Mouse (Mus musculus): ENCODE data around the gene Actr5.

Gene Actr5

DNA sequence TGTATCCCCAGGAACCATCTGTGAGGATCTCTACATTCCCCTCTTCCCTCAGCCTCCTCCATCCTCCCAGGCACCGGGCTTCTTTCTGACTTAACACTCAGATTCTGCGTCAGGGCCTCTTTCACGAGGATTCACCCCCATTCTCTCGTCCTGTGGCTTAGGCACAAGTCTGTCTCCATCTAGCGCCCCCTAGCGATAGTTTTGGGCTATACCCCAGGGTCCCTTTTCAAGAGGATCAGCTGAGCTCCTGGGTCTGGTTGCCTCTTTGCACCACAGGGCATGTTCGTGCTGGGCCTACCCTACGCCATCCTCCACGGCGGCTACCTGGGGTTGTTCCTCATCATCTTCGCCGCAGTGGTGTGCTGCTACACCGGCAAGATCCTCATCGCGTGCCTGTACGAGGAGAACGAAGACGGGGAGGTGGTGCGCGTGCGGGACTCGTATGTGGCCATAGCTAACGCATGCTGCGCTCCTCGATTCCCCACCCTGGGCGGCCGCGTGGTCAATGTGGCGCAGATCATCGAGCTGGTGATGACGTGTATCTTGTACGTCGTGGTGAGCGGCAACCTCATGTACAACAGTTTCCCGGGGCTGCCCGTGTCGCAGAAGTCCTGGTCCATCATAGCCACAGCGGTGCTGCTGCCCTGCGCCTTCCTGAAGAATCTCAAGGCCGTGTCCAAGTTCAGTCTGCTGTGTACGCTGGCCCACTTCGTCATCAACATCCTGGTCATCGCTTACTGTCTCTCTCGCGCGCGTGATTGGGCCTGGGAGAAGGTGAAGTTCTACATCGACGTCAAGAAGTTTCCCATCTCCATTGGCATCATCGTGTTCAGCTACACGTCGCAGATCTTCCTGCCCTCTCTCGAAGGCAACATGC lies 10.9 kb upstream of the Actr5 start:
- peak; percentile 20 for DNase-seq (ENCODE audit: low read depth, low spot score)

DNA sequence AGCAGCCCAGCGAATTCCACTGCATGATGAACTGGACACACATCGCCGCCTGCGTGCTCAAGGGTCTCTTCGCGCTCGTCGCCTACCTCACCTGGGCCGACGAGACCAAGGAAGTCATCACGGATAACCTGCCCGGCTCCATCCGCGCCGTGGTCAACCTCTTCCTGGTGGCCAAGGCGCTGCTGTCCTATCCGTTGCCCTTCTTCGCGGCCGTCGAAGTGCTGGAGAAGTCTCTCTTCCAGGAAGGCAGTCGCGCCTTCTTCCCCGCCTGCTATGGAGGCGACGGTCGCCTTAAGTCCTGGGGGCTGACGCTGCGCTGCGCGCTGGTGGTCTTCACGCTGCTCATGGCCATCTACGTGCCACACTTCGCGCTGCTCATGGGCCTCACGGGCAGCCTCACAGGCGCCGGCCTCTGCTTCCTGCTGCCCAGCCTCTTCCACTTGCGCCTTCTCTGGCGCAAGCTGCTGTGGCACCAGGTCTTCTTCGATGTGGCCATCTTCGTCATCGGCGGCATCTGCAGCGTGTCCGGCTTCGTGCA lies 10.2 kb upstream of the Actr5 start:
- no peak for DNase-seq (ENCODE audit: low read depth, low spot score)

DNA sequence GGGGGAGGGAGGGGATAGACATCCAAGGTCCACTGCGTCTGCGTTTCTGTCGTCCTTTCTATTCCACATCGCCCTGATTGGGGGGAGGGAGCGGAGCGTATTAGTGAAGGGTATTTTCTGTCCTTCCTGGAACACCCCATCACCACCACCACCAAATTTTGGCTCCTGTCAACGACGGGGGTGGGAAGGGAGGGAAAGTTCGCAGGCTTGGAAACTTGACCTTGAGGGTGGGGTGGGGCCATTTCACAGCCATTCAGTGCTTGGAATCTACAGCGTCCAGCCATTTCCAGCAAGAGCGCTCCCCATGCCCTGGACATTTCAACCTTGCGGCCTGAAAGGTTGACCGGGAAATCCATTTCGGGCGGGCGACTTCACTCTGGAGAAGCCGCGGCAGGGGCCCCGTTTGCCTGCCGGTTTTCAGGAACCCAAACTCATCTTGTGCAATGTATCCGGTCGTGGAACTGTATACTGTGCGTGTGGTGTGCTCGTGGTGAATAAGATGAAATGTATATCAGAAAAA lies 9.5 kb upstream of the Actr5 start:
- no peak for DNase-seq (ENCODE audit: low read depth, low spot score)

DNA sequence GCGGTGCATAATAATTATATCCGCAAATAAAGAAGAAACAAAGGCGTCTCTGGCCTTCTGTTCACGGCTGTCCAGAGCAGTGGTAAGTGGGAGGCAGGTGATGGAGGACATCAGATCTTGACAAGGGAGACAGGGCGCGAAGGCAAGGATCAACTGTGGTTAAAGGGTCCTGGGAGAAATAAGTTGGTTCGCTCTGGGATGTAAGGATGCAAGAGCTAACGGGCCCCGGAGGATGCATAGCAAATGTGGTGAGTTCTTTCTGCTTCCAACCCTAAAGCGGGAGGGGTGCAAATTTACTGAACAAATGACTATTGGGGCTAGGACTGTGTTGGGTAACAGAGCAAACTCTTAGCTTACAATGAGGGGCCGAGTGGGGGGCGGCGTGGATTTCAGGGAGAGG lies 9.0 kb upstream of the Actr5 start:
- DNase-seq (ENCODE audit: low read depth, low spot score) = no peak

DNA sequence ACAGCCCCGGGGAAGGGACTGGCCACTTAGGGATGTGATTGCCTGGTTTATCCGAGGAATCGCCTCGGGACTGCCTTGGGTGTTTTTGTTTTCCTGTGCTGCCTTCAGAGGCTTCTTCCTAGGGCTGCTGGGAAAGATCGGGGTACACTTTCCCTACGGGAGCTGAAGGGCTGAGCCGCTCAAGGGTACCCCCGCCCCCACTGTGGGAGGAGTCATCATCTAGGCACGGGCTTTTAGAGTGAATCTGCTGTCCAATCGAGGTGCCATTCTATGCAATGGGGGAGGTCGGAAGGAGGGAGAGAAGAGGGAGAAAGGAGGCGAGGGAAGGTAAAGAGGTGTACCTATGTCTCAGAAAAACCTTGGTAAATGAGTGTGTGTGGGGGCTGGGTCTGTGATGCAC lies 8.4 kb upstream of the Actr5 start:
- no peak for DNase-seq (ENCODE audit: low read depth, low spot score)

DNA sequence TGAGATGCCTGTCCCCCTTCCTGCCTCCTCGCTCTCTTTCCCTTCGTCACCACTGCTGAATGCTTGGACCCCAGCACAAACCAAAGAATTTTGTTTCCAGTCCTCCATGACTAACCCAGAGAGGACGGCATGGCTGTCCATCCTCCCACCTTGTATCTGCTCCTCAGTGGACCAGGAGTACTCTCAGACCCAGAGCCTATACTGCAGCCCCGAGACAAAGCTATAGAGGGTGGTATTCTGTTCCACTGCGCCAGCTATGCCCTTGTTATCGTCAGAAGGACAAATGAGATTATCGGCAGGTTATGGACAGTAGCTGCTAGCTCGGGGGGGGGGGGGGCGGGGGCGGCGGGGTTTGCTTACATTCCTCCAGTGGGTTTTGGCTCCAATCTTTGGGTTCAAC lies 7.9 kb upstream of the Actr5 start:
- DNase-seq (ENCODE audit: low read depth, low spot score) = no peak

DNA sequence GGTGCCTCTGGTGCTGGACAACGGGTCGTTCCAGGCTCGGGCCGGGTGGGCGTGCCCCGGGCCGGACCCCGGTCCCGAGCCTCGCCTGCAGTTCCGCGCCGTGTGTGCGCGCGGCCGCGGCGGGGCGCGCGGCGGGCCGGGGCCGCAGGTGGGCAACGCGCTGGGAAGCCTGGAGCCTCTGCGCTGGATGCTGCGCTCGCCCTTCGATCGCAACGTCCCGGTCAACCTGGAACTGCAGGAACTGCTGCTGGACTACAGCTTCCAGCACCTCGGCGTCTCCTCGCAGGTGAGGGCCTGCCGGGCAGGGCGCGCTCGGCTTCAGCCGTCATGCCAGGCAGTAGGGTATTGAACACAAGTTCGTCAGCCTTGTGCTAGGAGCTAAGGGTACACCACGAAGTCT lies 543 bp downstream of the Actr5 start:
- DNase-seq (ENCODE audit: low read depth, low spot score) = peak; percentile 5

DNA sequence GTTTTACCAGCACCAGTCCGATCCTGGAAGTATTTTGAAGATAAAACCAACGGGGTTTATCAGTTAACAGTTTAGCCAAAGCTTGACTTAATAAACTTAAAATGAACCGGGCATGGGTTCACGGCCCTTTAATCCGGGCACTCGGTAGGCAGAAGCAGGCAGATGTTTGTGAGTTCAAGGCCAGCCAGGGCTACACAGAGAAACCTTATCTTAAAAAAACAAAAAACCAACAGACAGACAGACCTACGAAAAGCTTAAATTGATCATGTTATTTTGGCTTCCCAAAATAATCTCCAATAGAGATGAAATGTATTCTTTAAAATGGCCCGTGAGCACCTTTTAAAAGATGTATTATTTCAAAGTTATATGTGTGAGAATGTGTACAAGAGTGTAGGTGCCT lies 1.0 kb downstream of the Actr5 start:
- DNase-seq (ENCODE audit: low read depth, low spot score) = no peak

DNA sequence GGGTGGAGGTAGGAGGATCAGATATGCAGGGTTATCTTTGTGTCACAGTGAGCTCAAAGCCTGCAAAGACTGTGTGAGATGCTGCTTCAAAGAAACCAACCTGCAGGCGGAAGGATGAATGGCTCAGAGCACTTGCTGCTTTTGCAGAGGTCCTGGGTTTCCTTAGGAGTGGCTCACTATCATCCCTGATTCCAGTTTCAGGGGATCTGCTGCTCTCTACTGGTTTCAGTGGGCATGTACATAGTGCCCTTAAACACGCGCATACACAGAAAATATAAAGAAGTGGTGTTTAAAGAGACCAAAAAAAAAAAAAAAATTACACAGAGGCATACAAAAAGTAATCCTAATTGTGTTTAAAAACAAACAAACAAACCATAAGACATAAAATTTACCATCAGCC lies 4.2 kb downstream of the Actr5 start:
- DNase-seq (ENCODE audit: low read depth, low spot score) = no peak

DNA sequence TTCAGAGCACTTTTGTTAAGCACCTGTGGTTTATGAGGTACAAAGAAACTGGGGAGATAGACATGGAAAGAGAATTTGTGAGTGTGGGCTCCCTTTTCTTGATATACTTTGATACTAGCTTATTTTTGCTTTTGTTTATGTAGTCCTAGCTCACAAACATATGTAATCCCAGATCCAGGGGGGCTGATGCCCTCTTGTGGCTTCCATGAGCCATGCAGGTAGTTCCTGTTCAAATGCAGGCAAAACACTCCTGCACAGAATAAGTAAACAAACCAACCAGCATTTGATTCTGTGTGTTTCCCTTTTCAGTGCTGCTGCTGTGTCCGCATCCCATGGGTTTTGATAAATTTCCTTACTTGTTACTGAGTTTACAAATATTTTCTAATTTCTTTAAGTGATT lies 4.7 kb downstream of the Actr5 start:
- no peak for DNase-seq (ENCODE audit: low read depth, low spot score)

DNA sequence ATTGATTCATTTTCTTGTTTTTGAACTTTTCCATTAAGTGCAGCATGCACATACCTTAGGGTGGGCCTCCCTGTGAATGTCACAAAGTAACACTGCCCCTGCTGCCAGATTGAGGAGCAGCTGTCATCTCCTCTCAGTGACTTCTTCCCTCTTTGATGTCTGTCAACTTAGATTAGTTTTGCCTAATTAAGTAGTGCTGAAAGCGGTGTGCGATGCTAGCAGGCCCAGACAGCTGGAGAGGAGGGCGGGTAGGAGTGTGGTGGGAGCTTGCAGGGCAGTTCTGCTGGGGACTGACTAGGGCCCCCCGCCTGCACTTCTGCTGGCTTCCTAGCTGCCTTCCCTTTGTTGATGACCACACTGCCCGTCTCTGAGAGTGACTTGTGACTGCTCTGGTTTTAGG lies 7.2 kb downstream of the Actr5 start:
- no peak for DNase-seq (ENCODE audit: low read depth, low spot score)

DNA sequence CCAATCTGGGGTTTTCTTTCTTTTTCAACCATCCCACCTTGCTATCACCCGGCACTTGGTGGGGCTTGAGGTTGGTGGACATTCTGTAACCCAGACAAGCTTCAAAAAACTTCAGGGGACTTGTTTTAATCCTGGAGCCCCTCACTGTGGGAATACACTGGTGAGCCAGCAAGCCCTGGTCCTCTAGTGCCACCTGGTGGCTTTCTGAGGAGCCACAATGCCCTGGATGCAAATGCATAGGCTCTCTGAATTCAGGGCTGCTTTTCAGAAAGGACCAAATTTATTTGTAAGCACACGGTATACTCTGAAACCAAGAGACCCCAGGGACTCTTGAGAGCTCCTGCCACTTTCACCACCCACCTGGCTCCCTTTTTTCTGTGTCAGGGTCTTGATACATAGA lies 17.2 kb downstream of the Actr5 start:
- peak; percentile 16 for DNase-seq (ENCODE audit: low read depth, low spot score)

DNA sequence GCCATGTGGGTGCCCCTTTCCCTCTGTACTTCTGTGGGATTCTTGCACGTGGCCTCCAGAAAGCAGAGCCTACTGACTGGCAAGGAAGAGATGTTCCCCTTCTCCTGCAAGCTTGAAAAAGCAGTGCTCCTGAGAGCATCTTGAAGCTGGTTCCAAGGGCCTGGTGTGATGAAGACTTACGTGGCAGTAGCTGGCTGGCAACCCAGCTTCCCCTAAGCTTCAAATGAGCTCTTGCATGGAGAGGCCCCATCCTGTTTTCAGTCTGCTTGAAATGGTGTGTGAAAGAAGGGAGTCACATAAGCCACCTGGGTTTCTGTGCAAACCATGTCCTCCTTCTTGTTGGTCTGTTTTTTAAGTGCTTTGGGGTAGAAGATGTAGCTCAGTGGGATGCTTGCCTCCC lies 17.9 kb downstream of the Actr5 start:
- DNase-seq (ENCODE audit: low read depth, low spot score) = no peak

DNA sequence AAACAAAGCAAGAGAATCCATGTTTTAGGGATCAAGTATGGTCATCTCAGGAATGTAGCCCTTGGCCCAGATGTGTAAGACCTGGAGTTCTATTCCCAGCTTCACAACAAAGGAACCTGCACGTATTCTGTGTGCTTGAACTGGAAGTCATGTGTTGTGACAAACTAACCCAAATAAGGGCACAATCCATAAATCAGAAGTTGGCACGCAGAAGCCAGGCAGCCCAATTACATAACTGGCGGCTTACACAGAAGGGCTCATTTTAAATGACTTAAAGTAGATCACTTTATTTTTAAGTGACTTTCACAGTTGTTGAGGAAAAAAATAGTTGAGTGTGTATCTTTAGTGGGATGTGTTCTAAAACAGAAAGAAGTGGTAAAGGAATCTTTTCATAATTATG lies 19.1 kb downstream of the Actr5 start:
- no peak for DNase-seq (ENCODE audit: low read depth, low spot score)

DNA sequence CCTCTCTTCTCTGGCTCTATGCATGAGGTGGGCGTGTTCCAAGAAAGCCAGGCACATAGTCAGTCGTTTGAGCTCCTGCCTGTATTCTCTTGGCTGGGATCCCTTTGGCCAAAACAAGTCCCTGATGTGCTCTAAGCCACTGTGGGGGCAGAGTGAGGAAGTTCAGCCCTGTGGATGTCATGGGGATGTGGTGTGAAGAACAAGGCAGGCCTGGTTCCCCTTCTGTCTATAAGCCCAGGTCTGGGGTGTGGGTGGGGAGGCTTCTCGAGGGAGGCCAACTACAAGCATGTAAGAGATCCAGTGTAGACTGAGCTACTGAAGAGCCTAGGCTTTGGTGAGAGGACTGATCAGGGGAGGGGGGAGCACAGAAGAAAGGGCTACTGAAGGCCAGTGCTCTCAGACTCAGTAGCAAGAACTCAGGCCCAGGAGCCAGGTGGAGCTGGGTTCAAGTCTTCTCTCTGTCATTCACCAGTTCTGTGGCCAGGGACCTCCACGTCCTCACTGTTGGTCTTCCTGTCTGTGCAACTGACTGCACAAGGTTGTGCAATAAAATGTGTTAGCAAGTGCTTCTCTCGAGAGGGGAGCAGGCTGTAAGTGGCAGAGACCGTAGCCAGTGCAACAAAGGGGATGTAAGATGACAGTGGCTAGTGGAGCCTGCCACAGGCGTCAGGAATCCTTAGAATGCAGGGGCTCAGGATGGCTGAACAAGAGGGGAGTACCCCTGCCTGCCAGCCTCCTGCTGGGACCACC lies 26.6 kb downstream of the Actr5 start:
- DNase-seq (ENCODE audit: low read depth, low spot score) = no peak

DNA sequence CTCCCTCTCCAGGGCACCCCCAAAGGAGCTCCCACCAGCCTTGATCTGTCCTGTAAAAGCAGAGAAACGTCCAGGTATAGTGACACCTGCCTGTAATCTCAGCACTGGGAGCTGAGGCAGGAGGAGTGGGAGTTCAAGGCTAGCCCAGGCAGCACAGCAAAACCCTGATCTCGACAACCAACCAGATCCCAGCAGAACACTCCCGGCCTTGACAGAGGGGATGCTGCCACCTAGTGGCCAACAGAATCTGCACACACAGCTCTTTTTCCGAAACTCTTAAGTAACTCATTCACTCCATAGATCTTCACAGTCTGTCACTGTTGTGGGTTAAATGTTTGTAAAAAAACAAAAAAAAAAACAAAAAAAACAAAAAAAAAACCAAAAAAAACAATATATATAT lies 28.3 kb downstream of the Actr5 start:
- DNase-seq (ENCODE audit: low read depth, low spot score) = peak; percentile 37

DNA sequence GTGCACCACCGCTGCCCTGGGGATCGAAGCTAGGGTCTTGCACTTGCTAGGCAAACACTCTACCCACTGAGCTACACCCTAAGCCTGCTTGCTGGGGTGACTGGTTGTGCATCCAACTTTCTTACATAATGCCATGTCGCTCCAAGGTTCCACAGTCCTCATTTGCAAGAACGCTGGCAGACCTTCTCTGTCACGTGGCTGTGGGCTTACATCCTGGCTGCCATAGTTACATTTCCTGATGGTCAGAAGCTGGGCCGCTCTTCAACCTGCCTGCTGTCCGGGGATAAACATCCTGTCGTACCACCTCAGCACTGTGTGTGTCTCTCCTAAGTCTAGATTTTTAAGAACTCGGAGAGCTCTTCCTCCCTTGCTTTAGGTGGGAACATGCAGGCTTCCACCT lies 30.0 kb downstream of the Actr5 start:
- no peak for DNase-seq (ENCODE audit: low read depth, low spot score)

DNA sequence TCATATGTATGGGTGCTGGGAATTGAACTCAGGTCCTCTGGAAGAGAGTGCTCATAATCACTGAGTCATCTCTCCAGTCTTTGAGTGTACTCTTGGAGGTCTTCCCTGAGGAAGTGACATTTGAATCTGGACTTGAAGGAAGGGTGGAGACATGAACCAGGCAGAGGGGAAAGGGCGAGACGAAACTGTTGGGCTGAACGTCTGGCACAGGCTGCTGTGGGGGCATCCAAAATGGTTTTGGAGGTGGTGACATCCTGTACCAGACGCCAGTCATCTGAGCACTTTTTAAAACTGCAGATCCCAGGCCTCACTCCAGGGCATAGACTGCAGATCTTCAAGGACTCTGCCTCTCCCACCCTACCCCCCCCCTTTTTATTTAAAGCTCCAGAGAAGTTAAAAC lies 31.1 kb downstream of the Actr5 start:
- no peak for DNase-seq (ENCODE audit: low read depth, low spot score)

DNA sequence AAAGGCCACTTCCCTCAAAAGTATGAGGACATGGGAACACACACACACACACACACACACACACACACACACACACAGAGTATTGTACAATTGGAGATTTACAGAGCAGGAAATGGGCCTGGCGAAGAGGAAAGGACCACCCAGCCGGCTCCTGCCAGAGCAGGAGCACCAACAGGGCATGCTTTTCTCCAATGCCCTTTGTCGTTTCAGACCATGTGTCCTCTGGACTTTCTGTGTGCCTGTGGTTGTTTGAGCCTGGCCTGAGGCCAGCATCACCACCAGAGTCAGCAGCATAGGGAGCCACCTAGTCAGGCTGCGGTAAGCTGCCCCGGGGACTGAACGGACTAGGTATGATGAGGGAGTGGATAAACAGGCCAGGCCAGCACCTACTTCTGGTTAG lies 34.1 kb downstream of the Actr5 start:
- DNase-seq (ENCODE audit: low read depth, low spot score) = no peak

DNA sequence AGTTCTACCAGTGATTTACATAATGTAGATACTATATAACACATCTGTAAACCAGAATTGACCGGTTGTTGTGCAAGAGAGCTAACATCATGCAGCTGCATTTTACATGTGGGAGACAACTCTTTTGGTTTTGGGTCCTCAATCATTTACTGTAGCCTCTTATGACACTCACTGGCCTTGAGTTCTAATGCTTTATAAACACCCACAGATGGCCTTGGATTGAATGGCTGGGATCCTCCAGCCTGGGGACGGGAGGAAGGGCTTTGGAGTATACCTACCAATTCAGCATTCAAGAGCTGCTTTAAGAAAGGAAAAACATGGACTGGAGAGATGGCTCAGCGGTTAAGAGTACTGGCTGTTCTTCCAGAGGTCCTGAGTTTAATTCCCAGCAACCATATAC lies 34.7 kb downstream of the Actr5 start:
- no peak for DNase-seq (ENCODE audit: low read depth, low spot score)

DNA sequence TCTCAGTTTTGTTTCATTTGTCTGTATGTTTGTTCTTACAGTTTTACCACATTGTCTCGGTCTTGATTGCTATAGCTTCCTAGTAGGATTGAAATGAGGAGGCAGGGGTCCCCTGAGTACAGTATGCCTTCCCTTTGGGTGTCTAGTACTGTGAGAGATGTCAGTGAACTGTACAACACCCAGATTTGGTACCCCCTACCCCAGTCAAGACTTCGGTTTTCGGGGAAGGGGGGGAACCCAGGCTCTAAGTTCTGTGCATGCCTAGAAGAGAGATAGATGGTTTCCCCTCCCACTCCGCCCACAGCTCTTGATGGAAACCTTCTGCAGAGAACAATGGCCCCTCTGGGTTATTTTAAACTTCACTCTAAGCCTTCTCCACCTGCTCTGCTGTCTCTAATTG lies 40.4 kb downstream of the Actr5 start, which contains the start of gene Ppp1r16b:
Gene Ppp1r16b (plus strand): TSS at position 301 of the 400 bp plus-strand sequence.
- DNase-seq (ENCODE audit: low read depth, low spot score) = no peak

DNA sequence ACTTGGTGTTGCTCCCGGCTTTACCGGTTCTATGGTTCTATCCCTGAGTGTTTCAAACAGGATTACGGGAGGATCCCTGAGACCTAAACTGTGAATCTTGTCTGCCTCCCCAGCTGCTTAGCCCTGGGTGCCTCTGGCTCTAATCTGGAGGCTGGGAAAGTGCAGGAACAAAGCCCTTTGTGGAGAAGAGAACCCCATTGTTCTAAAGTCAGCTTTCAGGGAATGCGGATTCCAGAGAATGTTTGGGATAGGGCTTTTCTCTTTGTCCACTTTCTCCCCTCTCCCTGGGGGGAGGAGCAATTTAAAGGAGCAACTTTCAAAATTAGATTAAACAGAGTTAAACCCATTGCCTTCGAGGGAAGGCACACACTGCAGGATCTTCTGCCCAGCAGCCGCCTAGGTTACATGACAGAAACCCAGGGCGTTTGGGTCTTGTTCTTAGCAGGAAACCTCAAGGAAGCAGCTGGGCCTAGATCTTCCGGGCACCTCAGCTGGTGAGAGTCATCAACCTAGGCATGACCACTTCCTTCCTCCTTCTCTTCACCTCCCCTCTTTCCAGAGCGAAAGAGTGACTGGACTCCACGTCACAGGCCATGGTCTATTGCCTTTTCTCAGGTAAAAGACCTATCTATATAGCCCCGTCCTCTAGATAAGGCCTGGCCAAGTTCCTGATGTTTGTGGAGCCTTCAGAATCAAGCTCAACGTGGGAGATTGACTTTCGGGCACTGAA lies 41.5 kb downstream of the Actr5 start:
- DNase-seq (ENCODE audit: low read depth, low spot score) = no peak

Measured in c-Kit-negative CD71-positive TER-119-positive erythroid progenitor cells, embryonic 14.5 days (primary cell).